ENCODE assay signal across 18 mouse cellular contexts in genomic region chr5:113199772-113200134, GRCm38 (mm10). TPM values are rescaled to one million over a fixed set of nuclear protein-coding genes. Genes with fewer than 3 reads are reported as not detected.
DNase-seq lines count a peak whose midpoint lies in the region; ATAC-seq and TF ChIP-seq lines count a peak whose summit lies in the region.
"Had no signal": no experiment of that assay in that cellular context is flagged by ENCODE, and none has a peak within 500 bp of the region (broad histone marks: within the 10 kb centered on the region; RNA-seq: fewer than 3 reads in every experiment).

No protein-coding gene starts in this region.

- DNase-seq in frontal cortex, postnatal 14 days (ENCODE audit: low spot score in 2 of 2): no peak
- no peak for DNase-seq in hindbrain, embryonic 10.5 days (ENCODE audit: low spot score)
- no peak for DNase-seq in hindbrain, embryonic 14.5 days (ENCODE audit: low spot score)
- no peak for DNase-seq in lung, embryonic 14.5 days
- no peak for DNase-seq in lung, adult 18-20 months
- DNase-seq in right cerebral cortex, postnatal 10 days (ENCODE audit: low spot score in 2 of 2): no peak
- DNase-seq: adrenal gland, adult 2 months; cerebellum, adult 8-10 months; embryo, embryonic 11 days; heart, postnatal 14 days; kidney, adult 11 months; retina, postnatal 1 day had no signal

- H3K4me3 ChIP-seq in hindbrain, embryonic 10.5 days: no peak overlapping the region
- no peak overlapping the region for H3K4me3 ChIP-seq in hindbrain, embryonic 14.5 days (replicated peaks; ENCODE audit: low read length)
- no peak overlapping the region for H3K4me3 ChIP-seq in lung, embryonic 14.5 days (ENCODE audit: low read depth, low read length)
- H3K4me3 ChIP-seq in brown adipose tissue, adult 24 weeks (ENCODE audit: insufficient read depth, low read depth, low read length): no peak overlapping the region

- H3K9me3 ChIP-seq in hindbrain, embryonic 10.5 days: peaks cover 4% of the 10 kb centered on the region; the same call in 1 of the 2 replicates
- H3K9me3 ChIP-seq in hindbrain, embryonic 14.5 days (ENCODE audit: control insufficient read depth, low read length): no peaks in the 10 kb centered on the region
- no peaks in the 10 kb centered on the region for H3K9me3 ChIP-seq in lung, embryonic 14.5 days (ENCODE audit: low read depth, low read length)

- no peak overlapping the region for H3K4me2 ChIP-seq in hindbrain, embryonic 14.5 days (replicated peaks)
- H3K4me2 ChIP-seq in lung, embryonic 14.5 days: no peak overlapping the region

- WGBS in hindbrain, embryonic 10.5 days: 89% methylated on average over 10 of the region's 10 CpGs
- 88% methylated on average over 10 of the region's 10 CpGs for whole genome bisulfite sequencing in hindbrain, embryonic 14.5 days
- 87% methylated on average over 10 of the region's 10 CpGs for WGBS in lung, embryonic 14.5 days

- peaks cover 4% of the 10 kb centered on the region; the same call in 1 of the 2 replicates for H3K36me3 ChIP-seq in hindbrain, embryonic 10.5 days
- no peaks in the 10 kb centered on the region for H3K36me3 ChIP-seq in hindbrain, embryonic 14.5 days (replicated peaks; ENCODE audit: control insufficient read depth, insufficient read depth)
- no peaks in the 10 kb centered on the region for H3K36me3 ChIP-seq in lung, embryonic 14.5 days (ENCODE audit: insufficient read depth)

- no peak for TF ChIP-seq CTCF in lung, embryonic 14.5 days (IDR thresholded peaks at IDR 0.05; ENCODE audit: low read depth)

- H3K4me1 ChIP-seq in hindbrain, embryonic 10.5 days (replicated peaks): peaks cover 22% of the 10 kb centered on the region
- H3K4me1 ChIP-seq in hindbrain, embryonic 14.5 days (replicated peaks; ENCODE audit: control insufficient read depth, insufficient read depth, low read length): no peaks in the 10 kb centered on the region
- no peaks in the 10 kb centered on the region; the same call in 1 of the 2 replicates for H3K4me1 ChIP-seq in lung, embryonic 14.5 days (ENCODE audit: insufficient read depth)
- peaks cover 48% of the 10 kb centered on the region for H3K4me1 ChIP-seq in brown adipose tissue, adult 24 weeks (ENCODE audit: control insufficient read depth, insufficient read depth, insufficient read length, low read length)

- H3K9ac ChIP-seq in hindbrain, embryonic 14.5 days: no peak overlapping the region
- H3K9ac ChIP-seq in lung, embryonic 14.5 days: no peak overlapping the region
- H3K9ac ChIP-seq: liver, embryonic 14.5 days had no signal

- H3K27ac ChIP-seq in hindbrain, embryonic 10.5 days: peak overlapping the region; percentile 56; the same call in 1 of the 2 replicates
- H3K27ac ChIP-seq in hindbrain, embryonic 14.5 days: no peak overlapping the region
- peak overlapping the region; percentile 21; the same call in 1 of the 2 replicates for H3K27ac ChIP-seq in lung, embryonic 14.5 days (ENCODE audit: low read depth)
- peak overlapping the region; percentile 89 for H3K27ac ChIP-seq in brown adipose tissue, adult 24 weeks (replicated peaks; ENCODE audit: low read depth, low read length)
- H3K27ac ChIP-seq: liver, embryonic 14.5 days had no signal

- no peaks in the 10 kb centered on the region for H3K27me3 ChIP-seq in hindbrain, embryonic 10.5 days (ENCODE audit: insufficient read depth, poor library complexity, severe bottlenecking)
- no peaks in the 10 kb centered on the region for H3K27me3 ChIP-seq in hindbrain, embryonic 14.5 days (ENCODE audit: control insufficient read depth, insufficient read depth, low read length)
- no peaks in the 10 kb centered on the region for H3K27me3 ChIP-seq in lung, embryonic 14.5 days (ENCODE audit: insufficient read depth, low read length)

- ATAC-seq in frontal cortex, adult (ENCODE audit: low TSS enrichment): peak; percentile 65; the same call in 1 of the 2 replicates
- ATAC-seq in hindbrain, embryonic 14.5 days (ENCODE audit: low FRiP score): no peak
- no peak for ATAC-seq in lung, embryonic 14.5 days (ENCODE audit: insufficient read depth)

RNA-seq across cellular contexts. Expression of gene 2900026A02Rik, which starts 21.3 kb away (rescaled TPM):
- polyA plus RNA-seq in hindbrain, embryonic 10.5 days (2016; fragmentation: Nextera tagmentation; extraction: Ambion mirVana): 2.1 and 4.1 TPM in 2 replicates
- polyA plus RNA-seq in hindbrain, embryonic 14.5 days (2014; fragmentation: Nextera tagmentation; extraction: Ambion mirVana): 2.5 and 2.6 TPM in 2 replicates
- polyA plus RNA-seq in lung, embryonic 14.5 days (2014; fragmentation: Nextera tagmentation; extraction: Ambion mirVana): 6.9 TPM in 2 replicates
- polyA plus RNA-seq in brown adipose tissue, adult 24 weeks (2012; ENCODE audit: insufficient read depth, insufficient read length, missing spikeins): 3.5 and 5.5 TPM in 2 replicates

RNA-seq across cellular contexts. Expression of gene Tmem211, which starts 27.0 kb away (rescaled TPM):
- 0.11 TPM in 1 of 2 replicates, not detected in the other for polyA plus RNA-seq in hindbrain, embryonic 10.5 days (2016; fragmentation: Nextera tagmentation; extraction: Ambion mirVana)
- not detected in 2 replicates for polyA plus RNA-seq in hindbrain, embryonic 14.5 days (2014; fragmentation: Nextera tagmentation; extraction: Ambion mirVana)
- not detected in 2 replicates for polyA plus RNA-seq in lung, embryonic 14.5 days (2014; fragmentation: Nextera tagmentation; extraction: Ambion mirVana)
- polyA plus RNA-seq in brown adipose tissue, adult 24 weeks (2012; ENCODE audit: insufficient read depth, insufficient read length, missing spikeins): not detected in 2 replicates
- polyA plus RNA-seq: adrenal gland, adult 2 months; liver, embryonic 14.5 days; neural tube, embryonic 14.5 days; spleen, adult 2 months; thymus, postnatal 0 days had no signal
